Mouse (Mus musculus) cerebellum, postnatal 36 days (tissue): ENCODE measurements at regions not wholly inside any gene's neighbourhood (a gene's known extent, or its start where the extent isn't known, plus 50 kb on each side); places are given as distances from the start of the nearest gene placed in this dataset.

Experiments
- DNase-seq, 2 experiments: peaks; one replicate each; pipeline ENCODE4 v3.0.0; 2021 to 2022; ENCODE audit warnings: mixed read lengths in 2 of 2

- no peak for DNase-seq
Measured at GRCm38 (mm10) chr3:56789155-56789554, 512.6 kb downstream of the Tm4sf1 start.

- DNase-seq: no peak
Measured at GRCm38 (mm10) chr3:56773920-56774319, 527.9 kb downstream of the Tm4sf1 start.

- no peak for DNase-seq
Measured at GRCm38 (mm10) chr3:56770225-56770624, 531.6 kb downstream of the Tm4sf1 start.

GRCm38 (mm10) chr3:56767133-56767532 lies 534.7 kb downstream of the Tm4sf1 start:
- DNase-seq: peak; percentile 30 to 58

- no peak for DNase-seq
Measured at GRCm38 (mm10) chr3:56764336-56764735, 537.5 kb downstream of the Tm4sf1 start.

- peak; percentile 9 to 26 for DNase-seq
Measured at GRCm38 (mm10) chr3:56763896-56764295, 537.9 kb downstream of the Tm4sf1 start.

GRCm38 (mm10) chr3:56753654-56754053 lies 548.1 kb downstream of the Tm4sf1 start:
- DNase-seq: peak; percentile 84 to 88

- no peak for DNase-seq
Measured at GRCm38 (mm10) chr3:56751926-56752325, 549.9 kb downstream of the Tm4sf1 start.

GRCm38 (mm10) chr3:56740902-56741301 lies 557.4 kb upstream of the Nbea start:
- DNase-seq: peak; percentile 36 to 46

GRCm38 (mm10) chr3:56739451-56739850 lies 556.0 kb upstream of the Nbea start:
- DNase-seq: no peak

GRCm38 (mm10) chr3:56730849-56731248 lies 547.3 kb upstream of the Nbea start:
- DNase-seq: no peak

- no peak for DNase-seq
Measured at GRCm38 (mm10) chr3:56724991-56725390, 541.5 kb upstream of the Nbea start.

- no peak for DNase-seq
Measured at GRCm38 (mm10) chr3:56708260-56708659, 524.8 kb upstream of the Nbea start.

GRCm38 (mm10) chr3:56707312-56707711 lies 523.8 kb upstream of the Nbea start:
- DNase-seq: no peak

GRCm38 (mm10) chr3:56706038-56706437 lies 522.5 kb upstream of the Nbea start:
- DNase-seq: no peak

GRCm38 (mm10) chr3:56698941-56699340 lies 515.4 kb upstream of the Nbea start:
- no peak for DNase-seq

GRCm38 (mm10) chr3:56698248-56698647 lies 514.7 kb upstream of the Nbea start:
- DNase-seq: peak in 1 of 2 experiments; percentile 5

- DNase-seq: no peak
Measured at GRCm38 (mm10) chr3:56681031-56681430, 497.5 kb upstream of the Nbea start.

GRCm38 (mm10) chr3:56668829-56669228 lies 485.3 kb upstream of the Nbea start:
- no peak for DNase-seq

- no peak for DNase-seq
Measured at GRCm38 (mm10) chr3:56660594-56660993, 477.1 kb upstream of the Nbea start.

- peak; percentile 8 to 11 for DNase-seq
Measured at GRCm38 (mm10) chr3:56647313-56647712, 463.8 kb upstream of the Nbea start.
